Mouse (Mus musculus) layer of hippocampus, adult 11-12 months (tissue): ENCODE results near the gene Etv2.

Experiments used
- DNase-seq: peaks from one replicate; pipeline ENCODE4 v3.0.0; 2022; ENCODE audit warnings: low spot score

Etv2 gene

GRCm38 (mm10) chr7:30588676-30589434 lies 46.8 kb downstream of the Etv2 start, which contains the start of gene Kmt2b:
TSS of gene Kmt2b (minus strand) at chr7:30588726.
- DNase-seq = peak; percentile 97

- peak; percentile 47 for DNase-seq
These were observed 47.6 kb downstream of the Etv2 start for GRCm38 (mm10) chr7:30587842-30588667.

GRCm38 (mm10) chr7:30586455-30587020 lies 49.1 kb downstream of the Etv2 start:
- DNase-seq = no peak

- DNase-seq = no peak
These were observed 50.5 kb downstream of the Etv2 start for GRCm38 (mm10) chr7:30585170-30585569.

GRCm38 (mm10) chr7:30584339-30584738 lies 51.3 kb downstream of the Etv2 start:
- DNase-seq = no peak
